Mouse (Mus musculus): ENCODE measurements at regions not wholly inside any gene's neighbourhood (a gene's known extent, or its start where the extent isn't known, plus 50 kb on each side); places are given as distances from the start of the nearest gene placed in this dataset.

- DNase-seq, result no peak
Measured at GRCm38 (mm10) chr2:8287403-8287802, 778.0 kb upstream of the Celf2 start.

DNA sequence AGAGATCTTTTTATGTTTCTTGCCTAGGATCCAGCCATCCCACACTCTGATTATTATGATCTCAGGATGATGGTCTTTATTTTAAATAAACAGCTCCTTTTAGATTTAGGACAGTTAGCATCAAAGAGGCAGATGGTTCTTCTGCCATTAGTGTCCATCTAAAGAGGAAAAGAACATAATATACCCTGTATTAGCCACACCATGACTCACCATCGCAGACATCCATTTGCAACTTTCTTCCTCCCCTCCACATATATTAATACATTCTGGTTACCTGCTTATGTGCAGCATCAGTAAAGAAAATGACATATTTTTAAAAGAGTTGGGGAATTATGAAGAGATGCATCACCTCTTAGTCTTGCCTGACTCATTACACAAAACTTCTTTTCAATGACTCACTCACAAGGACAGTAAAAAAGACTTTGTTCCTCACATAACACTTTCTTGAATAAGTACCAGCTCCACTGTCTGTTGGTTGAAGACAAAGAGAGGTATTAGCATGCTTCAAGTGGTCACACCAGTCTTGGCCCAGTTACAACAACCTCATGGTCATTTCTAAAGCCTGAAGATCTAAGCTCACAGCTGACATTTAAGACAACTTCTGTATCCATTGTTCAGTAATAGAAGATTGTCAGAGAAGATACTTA is 766.9 kb upstream of the Celf2 start:
- DNase-seq, result no peak
